Mouse (Mus musculus): Measurements from ENCODE around the gene Ube3a. TPM values are rescaled to one million over a fixed set of nuclear protein-coding genes. Genes with fewer than 3 reads are reported as not detected.

Gene Ube3a
- polyA plus RNA-seq (2015; fragmentation: Nextera tagmentation; extraction: Ambion mirVana), result 102 and 106 TPM in 2 replicates

DNA sequence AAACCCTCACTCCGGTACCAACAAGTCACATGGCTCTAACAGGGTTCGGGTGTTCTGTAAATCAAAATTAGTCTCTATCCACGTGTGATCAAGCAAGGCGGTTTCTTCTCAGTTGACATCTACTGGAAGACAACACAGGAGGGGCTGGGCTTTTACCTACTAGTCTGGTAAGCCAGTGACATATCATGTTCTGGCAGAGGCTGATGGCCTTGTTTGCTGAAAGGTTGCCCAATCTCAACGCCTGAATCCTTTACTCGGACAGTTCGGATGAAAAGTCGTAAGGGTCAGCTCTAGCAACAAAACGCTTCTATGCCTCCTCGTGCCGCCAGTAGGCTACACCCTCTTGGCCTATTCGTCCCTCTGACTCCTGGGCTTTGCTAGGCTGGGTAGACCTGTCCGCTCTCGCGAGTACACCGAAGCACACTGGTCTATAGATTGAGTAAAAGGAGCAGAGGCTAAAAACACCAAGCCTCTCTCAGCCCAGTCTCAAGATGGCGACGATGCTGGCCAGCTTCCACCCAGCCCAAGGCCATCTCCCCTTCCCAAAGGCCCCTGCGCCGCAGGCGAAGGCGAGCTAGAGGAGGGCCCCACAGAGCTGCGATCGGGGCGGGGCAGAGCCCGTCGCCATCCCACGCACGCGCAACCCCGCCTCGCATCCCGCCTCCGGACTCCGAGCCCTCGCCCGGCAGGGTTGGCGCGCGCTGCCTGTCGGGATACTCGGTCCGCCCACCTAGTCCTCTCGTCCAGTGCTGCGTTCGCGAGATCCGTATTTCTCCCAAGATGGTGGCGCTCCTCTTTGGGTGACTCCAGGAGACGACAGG lies at the start of gene Ube3a:
Gene Ube3a (plus strand): TSS at position 706 of the 821 bp plus-strand sequence.

